Mouse (Mus musculus): ENCODE measurements around the gene Gm20792.
"Not testable (repeated sequence)": the region's sequence is repeated elsewhere in the genome, so short reads cannot be mapped to it uniquely, and the experiment has no call there.

The Gm20792 gene

DNA sequence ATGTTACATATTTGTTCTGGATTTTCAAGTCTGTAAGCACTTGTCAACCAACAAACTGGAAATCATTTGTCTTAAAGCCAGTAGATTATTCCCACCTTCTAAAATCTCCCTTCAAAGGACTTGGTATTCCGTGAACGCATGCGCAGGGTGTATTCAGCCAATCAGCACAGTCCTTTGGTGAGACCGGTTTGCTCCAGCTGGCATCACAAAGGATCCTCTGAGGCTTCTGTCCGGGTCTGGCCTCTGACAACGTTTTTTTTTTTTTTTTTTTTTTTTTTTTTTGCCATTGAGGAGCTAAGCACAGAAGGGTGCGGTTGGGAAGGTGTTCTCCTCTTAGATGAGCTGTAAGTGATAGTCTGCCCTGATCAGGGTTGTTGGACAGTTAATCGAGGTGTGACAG, at the start of gene Gm20792:
Gm20792 (plus strand) TSS at position 301 of the 400 bp plus-strand sequence.
- not testable (repeated sequence) for DNase-seq (ENCODE audit: low spot score in 2 of 2)

All from heart, adult 9 months (tissue).